Mouse (Mus musculus) thymus, adult 2 months (tissue): ENCODE results near the gene 4930518I15Rik.
"Not testable (repeated sequence)": the region's sequence is repeated elsewhere in the genome, so short reads cannot be mapped to it uniquely, and the experiment has no call there.

Source experiments
- CTCF ChIP-seq: fragments of 200-500 bp; IDR thresholded peaks from 2 replicates; pipeline ENCODE4 v1.5.1; 2012; ENCODE audit warnings: mild to moderate bottlenecking, control low read depth, low read length, moderate library complexity, borderline replicate concordance; ENCODE audit not compliant: control insufficient read depth, poor library complexity, insufficient read depth; ENCODE audit errors: extremely low read depth
- POLR2A ChIP-seq: fragments of 200-500 bp; IDR thresholded peaks from 2 replicates; pipeline ENCODE4 v1.6.1; 2012; ENCODE audit warnings: mild to moderate bottlenecking, low read length, control low read depth, moderate library complexity; ENCODE audit not compliant: control insufficient read depth, poor library complexity, insufficient read depth; ENCODE audit errors: extremely low read depth

GRCm38 (mm10) chr2:156885666-156886065 lies 27.9 kb upstream of the 4930518I15Rik start:
- 0 out of 2 replicates have a peak, but pooled peaks have one; percentile 25 for TF ChIP-seq POLR2A
- not testable (repeated sequence) for TF ChIP-seq CTCF
